Mouse (Mus musculus) induced T-regulatory cell, adult 2 months (primary cell): Measurements from ENCODE around the gene Trim2.

ENCODE experiments used
- DNase-seq: peaks from one replicate; pipeline ENCODE4 v3.0.0-alpha.2; 2012; ENCODE audit warnings: low read depth

Trim2 gene

GRCm38 (mm10) chr3:84219720-84220273, 86.9 kb downstream of the Trim2 start:
- no peak for DNase-seq

DNA sequence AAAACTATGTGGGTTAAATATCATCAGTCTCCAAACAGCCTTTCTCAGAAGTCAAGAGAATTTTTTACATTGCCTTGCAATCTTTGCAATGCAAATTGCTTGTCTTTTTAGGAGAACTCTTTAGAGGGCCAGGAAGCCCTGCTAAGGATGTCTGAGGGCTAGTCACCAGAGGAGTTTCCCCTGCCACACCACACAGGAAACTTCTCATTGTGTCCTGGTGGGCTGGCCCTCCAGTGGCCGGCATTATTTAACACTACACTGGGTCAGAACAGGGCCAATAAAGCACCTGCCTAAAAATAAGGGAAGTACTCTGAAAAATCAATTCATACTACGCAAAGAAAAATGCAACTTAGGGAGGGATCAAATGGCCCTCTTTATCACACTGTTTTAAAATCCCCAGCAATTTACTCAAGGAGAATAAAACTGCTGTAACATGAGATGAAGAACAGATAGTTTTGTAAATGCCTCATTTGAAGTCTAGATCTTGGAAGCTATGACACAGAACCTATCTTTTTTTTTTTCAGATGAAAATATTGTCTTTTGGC, 87.4 kb downstream of the Trim2 start:
- no peak for DNase-seq

DNA sequence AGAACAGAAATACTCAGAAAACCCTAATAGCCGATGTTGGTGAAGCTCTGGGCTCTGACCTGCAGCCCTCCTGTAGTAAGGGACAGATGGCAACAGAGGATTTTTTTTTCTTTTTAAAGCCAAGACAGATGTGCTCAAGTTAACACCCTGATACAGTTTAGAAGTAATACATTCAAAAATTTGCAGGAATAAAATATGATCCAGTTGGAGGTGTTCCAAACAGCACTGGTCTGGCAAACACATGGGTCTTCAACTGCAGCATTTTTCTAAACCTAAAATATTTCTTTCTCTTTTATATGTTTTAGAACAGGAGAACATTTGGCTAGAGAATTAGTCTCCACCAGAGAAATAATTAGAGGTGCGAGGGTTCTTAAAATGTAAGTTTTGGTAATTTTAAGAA, 88.2 kb downstream of the Trim2 start:
- no peak for DNase-seq

DNA sequence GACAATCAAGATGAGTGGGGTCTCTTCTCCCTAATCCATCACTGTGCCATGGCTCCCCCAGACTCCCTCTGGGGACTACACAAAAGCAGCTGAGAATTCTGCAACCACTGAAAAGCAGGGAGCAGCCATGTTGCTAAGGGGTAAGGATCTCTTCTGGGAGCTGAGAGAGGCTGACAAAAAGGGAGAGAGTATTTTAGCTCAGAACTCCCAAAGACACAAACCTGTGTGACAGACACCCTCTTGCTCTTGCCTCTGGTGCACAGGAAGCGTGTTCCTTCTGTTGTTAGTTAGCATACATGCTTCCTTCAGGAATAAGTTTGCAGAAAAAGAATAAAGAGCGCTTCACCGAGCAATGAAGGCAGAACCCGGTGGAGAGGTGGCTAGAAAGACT, 88.7 kb downstream of the Trim2 start:
- no peak for DNase-seq

GRCm38 (mm10) chr3:84217118-84217960, 89.3 kb downstream of the Trim2 start:
- DNase-seq = no peak

DNA sequence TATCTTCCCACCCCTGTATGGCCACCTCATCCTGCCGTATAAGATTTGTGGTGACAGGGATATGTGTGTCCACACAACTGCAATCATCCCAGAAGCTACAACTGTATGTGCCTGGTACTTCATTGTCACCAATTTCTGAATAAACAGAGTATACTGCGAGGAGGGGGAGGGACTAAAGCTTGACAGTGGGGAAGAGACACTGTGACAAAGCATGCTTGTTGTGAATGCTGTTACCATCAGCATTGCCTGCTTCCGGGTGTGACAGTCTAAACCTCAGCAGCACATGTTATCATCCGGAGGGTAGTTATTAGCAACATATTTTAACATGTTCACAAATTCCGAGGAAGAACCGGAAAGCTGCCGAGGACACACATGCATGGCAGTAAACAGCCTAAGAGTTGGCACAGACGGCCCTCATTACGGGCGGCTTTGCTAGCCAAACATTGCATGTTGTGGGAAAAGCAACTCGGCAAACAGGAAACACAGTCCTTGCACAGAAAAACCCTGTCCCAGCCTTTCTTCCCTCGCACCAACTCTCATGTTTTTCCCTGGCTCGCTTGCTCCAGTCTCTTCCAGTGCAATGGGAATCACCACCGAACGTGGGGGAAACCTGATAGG, 90.8 kb downstream of the Trim2 start:
- DNase-seq = no peak

GRCm38 (mm10) chr3:84215253-84215652, 91.4 kb downstream of the Trim2 start:
- DNase-seq = no peak

DNA sequence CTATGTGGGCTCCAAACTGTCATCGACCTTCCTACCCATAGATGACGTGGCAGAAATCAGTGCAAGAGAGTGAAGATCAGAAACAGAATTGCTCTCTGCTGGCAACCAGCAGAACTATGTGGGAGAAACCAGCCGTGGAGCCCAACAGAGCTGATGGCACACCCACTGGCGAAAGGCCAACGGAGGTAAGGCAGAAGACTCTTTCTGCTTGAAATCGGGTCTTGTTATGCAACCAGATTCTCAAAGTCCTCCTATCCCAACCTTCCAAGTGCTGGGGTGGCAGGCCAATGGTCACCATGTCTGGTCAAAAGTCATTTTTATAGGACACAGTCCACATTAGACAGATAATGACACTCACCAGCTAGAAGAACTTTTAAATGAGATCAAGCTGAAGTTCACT, 92.2 kb downstream of the Trim2 start:
- no peak for DNase-seq

- DNase-seq = no peak
Observed at GRCm38 (mm10) chr3:84211340-84211875, 95.3 kb downstream of the Trim2 start.

GRCm38 (mm10) chr3:84208917-84209513, 97.7 kb downstream of the Trim2 start:
- no peak for DNase-seq

GRCm38 (mm10) chr3:84208475-84208874, 98.2 kb downstream of the Trim2 start:
- no peak for DNase-seq

- no peak for DNase-seq
Observed at GRCm38 (mm10) chr3:84207366-84207765, 99.3 kb downstream of the Trim2 start.

DNA sequence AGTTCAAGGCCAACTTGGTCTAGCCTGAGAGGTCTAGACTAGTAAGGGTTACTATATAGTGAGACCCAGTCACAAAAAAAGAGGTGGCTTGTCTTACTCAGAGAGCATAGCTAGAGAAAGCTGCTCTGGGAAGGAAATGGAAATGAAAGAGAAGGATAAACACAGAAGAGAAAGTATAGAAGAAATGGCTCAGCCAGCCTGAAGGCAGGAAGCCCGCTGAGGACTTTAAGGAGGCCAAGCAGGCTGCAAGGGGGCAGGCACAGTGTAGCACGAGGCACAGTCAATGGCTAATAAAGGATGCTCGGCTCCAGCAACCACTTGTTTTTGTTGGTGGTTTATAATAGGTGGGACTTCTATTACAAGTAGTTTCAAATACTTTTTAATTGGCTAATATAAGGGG, 100.6 kb downstream of the Trim2 start:
- DNase-seq = no peak

DNA sequence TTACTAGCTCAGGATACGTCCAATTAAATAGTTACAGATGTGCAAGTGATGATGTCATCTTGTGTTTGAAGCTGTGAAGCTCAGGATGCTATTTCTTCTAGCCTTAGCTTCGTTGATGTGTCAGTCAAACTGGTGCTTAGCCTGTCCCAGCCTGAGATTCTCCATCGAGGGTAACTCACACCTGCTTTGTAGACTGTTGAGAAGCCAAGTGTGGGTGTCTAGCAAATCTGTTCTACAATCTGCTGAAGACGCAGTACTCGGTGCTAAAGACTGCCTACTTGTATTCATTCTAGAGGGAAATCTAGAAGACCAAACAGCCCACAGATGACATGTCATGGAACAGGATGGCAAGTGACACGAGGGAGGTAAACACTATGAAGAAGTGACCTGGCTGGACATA, 101.0 kb downstream of the Trim2 start:
- DNase-seq = no peak

- DNase-seq = no peak
Observed at GRCm38 (mm10) chr3:84204640-84205039, 102.0 kb downstream of the Trim2 start.

GRCm38 (mm10) chr3:84200559-84201420, 105.9 kb downstream of the Trim2 start:
- no peak for DNase-seq

GRCm38 (mm10) chr3:84199516-84199915, 107.2 kb downstream of the Trim2 start:
- no peak for DNase-seq

- DNase-seq = no peak
Observed at GRCm38 (mm10) chr3:84198229-84198628, 108.4 kb downstream of the Trim2 start.

DNA sequence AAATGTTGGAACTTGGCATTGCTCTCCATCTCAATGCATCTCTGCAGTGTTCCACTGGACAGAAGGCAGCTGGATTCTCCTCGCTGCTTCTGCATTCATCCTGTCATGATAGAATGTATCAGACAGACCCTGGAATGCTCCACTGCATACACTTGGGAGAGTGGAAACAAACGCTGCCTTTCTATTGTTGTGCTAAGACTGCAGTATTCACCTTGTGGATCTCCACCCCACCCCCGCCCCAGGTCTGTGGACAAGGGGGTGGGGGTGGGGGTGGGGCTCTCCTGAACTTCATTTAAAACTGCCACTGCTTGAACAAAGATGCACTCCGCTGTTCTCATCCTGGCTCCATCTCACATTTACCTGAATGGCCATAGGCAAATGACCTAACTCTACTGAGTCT, 112.8 kb downstream of the Trim2 start:
- DNase-seq = no peak

GRCm38 (mm10) chr3:84191141-84191881, 115.4 kb downstream of the Trim2 start:
- DNase-seq = no peak
